Mouse (Mus musculus): ENCODE measurements at regions not wholly inside any gene's neighbourhood (a gene's known extent, or its start where the extent isn't known, plus 50 kb on each side); places are given as distances from the start of the nearest gene placed in this dataset.

DNA sequence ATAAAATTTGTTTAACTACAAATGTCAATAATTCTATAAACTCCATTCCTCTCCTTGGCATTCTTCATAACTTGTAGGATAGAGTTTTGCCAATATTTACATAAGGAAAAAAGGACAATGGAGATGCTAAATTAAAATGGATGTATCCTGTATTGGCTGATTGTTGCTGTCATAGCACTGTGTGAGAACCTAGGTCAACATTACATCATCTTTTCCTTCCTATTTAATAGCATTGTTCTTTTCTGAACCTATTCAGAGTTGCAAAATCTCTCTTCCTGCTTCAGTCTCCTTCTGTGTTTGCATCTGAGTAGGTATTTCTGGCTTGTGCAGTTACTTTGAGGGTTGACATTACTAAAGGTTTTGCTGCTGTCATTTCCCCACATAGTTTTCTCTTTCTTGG is 228.6 kb upstream of the Gk2 start:
- no peak for TF ChIP-seq CTCF (IDR thresholded peaks at IDR 0.05; ENCODE audit: control insufficient read depth, insufficient read depth, low read length)
- no peak for TF ChIP-seq POLR2A (IDR thresholded peaks at IDR 0.05; ENCODE audit: borderline replicate concordance, control insufficient read depth, low read depth, low read length)

Data from bone marrow, adult 2 months (tissue).